Mouse (Mus musculus) embryonic facial prominence, embryonic 12.5 days (tissue): ENCODE measurements around the gene Ccdc91. TPM values are rescaled to one million over a fixed set of nuclear protein-coding genes. Genes with fewer than 3 reads are reported as not detected.

Source experiments
- ATAC-seq: fragments of 200-750 bp; cut with Nextera tagmentation; 2 replicates; pipeline ENCODE4 v1.8.0; 2017; ENCODE audit not compliant: insufficient number of reproducible peaks, insufficient read depth, low FRiP score, low TSS enrichment
- H3K27ac ChIP-seq: fragments of 300-500 bp; sonication (generic); 2 replicates; pipeline ENCODE4 v1.5.1; 2016; ENCODE audit warnings: mild to moderate bottlenecking
- H3K27me3 ChIP-seq: fragments of 300-500 bp; sonication (generic); 2 replicates; pipeline ENCODE4 v1.6.1; 2016; ENCODE audit warnings: mild to moderate bottlenecking, moderate library complexity
- H3K36me3 ChIP-seq: fragments of 300-500 bp; sonication (generic); 2 replicates; pipeline ENCODE4 v1.6.1; 2016; ENCODE audit warnings: mild to moderate bottlenecking
- H3K4me1 ChIP-seq: fragments of 300-500 bp; sonication (generic); 2 replicates; pipeline ENCODE4 v1.6.1; 2016
- H3K4me2 ChIP-seq: fragments of 300-500 bp; sonication (generic); replicated peaks from 2 replicates; pipeline ENCODE4 v1.6.1; 2016; ENCODE audit warnings: mild to moderate bottlenecking, moderate library complexity
- H3K4me3 ChIP-seq: fragments of 300-500 bp; sonication (generic); 2 replicates; pipeline ENCODE4 v1.5.1; 2016; ENCODE audit warnings: mild to moderate bottlenecking
- H3K9ac ChIP-seq: fragments of 300-500 bp; sonication (generic); 2 replicates; pipeline ENCODE4 v1.6.1; 2016; ENCODE audit warnings: mild to moderate bottlenecking, moderate library complexity
- H3K9me3 ChIP-seq: fragments of 300-500 bp; sonication (generic); 2 replicates; pipeline ENCODE4 v1.6.1; 2016; ENCODE audit warnings: mild to moderate bottlenecking, moderate library complexity
- WGBS: fragments of 180-500 bp; shearing (Covaris S2); methylation state at CpG from one replicate; pipeline ENCODE4 v1.1.7; 2016; 5-methylcytosine and 5-hydroxymethylcytosine counted together
- polyA plus RNA-seq: library from polyadenylated mRNA; unstranded; fragments of >200 nt; fragmentation: Nextera tagmentation; extraction: Ambion mirVana; gene quantifications from 2 replicates; pipeline ENCODE4 v1.2.1, GENCODE M21; 2016

The Ccdc91 gene
- polyA plus RNA-seq, 1 experiment from 2014 or later, result 28.6 TPM

DNA sequence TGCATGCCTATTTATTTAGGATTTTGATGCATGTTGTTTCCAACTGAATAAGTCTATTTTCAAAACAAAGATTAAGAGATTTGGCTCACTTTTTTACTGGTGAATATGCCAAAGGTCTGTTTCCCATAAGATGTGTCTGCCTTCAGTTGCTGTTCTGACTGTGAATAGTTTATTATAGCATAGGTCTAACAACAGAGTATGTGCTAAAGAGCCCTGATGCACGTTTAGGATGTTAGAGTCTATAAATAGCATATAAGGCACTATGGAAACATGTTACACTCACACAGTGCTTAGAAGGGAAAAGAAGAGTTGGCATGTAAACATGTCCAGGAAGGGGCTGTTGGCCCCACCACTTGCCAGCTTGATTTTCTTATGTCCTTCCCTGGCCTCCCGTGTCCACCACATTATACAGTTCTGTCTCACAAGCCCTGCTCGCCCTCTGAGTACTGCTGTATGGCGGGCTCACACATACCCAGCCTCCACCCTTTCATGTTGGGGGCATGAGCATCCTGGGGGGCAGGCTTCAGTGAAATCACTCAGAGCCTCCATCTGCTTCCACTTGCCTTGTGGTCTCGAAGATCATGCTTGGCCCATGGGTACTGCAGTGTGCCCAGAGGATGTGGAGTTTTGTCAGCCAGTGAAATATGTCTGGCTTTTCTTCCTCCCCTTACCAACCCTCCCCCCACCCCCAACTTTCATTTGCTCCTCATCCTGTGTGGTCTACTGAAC lies 99.0 kb downstream of the Ccdc91 start:
- ATAC-seq, result no peak
- Histone ChIP-seq H3K36me3 (no peaks in the 10 kb centered on the region), H3K27me3 (no peaks in the 10 kb centered on the region), H3K4me2 (no peak overlapping the region), H3K27ac (peak overlapping the region; percentile 37; the same call in 1 of the 2 replicates), H3K4me1 (peaks cover 12% of the 10 kb centered on the region), H3K9me3 (no peaks in the 10 kb centered on the region), H3K9ac (no peak overlapping the region), H3K4me3 (no peak overlapping the region)
- 42% methylated on average over 5 of the region's 5 CpGs for WGBS

- Histone ChIP-seq H3K4me3 (no peak overlapping the region), H3K27me3 (no peaks in the 10 kb centered on the region), H3K27ac (peak overlapping the region; percentile 17; the same call in 1 of the 2 replicates), H3K9me3 (no peaks in the 10 kb centered on the region), H3K4me1 (peaks cover 12% of the 10 kb centered on the region), H3K36me3 (no peaks in the 10 kb centered on the region), H3K9ac (no peak overlapping the region), H3K4me2 (no peak overlapping the region)
- 55% methylated on average over 11 of the region's 11 CpGs for WGBS
- no peak for ATAC-seq
These were observed 99.7 kb downstream of the Ccdc91 start for GRCm38 (mm10) chr6:147575183-147575784.

DNA sequence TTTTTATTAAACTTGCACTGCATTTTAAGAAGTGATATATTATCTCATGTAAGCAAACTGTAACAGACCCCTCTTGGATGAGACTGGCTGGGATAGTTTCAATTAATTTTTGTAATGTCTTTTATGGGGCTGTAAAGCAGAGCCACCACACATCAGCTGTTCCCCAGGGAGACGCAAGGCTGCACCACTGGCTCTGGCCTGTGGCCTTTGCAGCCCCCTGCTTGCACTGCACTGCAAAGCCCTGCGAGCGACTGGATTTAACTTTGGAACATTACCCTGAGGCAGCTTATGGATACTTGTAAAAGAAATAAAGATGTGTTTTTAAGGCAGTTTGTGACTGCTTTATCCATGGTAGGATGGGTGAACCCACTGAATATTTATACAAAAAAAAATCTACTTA lies 112.0 kb downstream of the Ccdc91 start:
- Histone ChIP-seq H3K4me1 (peaks cover 12% of the 10 kb centered on the region; the same call in 1 of the 2 replicates), H3K36me3 (no peaks in the 10 kb centered on the region), H3K4me2 (no peak overlapping the region), H3K4me3 (no peak overlapping the region), H3K27ac (no peak overlapping the region), H3K9ac (no peak overlapping the region), H3K9me3 (no peaks in the 10 kb centered on the region), H3K27me3 (no peaks in the 10 kb centered on the region)
- 48% methylated on average over 3 of the region's 3 CpGs for WGBS
- ATAC-seq, result no peak

DNA sequence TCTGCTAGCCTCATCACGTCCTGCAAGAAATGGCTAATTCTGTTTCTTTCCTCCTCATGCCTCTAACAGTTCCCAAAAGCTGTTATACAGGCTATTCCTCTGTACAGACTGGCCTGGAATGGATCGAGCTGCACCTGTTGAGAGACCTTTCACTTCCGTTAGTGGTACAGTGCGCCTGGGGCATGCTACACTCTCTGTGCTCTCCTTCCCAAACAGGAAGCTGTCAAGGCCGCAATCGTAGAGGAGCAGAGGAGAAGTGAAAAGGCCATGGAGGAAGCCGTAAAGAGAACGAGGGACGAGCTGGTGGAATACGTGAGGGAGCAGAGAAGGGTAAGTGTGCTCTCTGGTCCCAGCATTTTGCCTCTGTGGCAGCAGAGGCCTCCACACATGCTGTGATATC lies 131.0 kb downstream of the Ccdc91 start:
- WGBS, result 72% methylated on average over 10 of the region's 10 CpGs
- Histone ChIP-seq H3K9ac (no peak overlapping the region), H3K36me3 (no peaks in the 10 kb centered on the region), H3K9me3 (no peaks in the 10 kb centered on the region), H3K27ac (no peak overlapping the region), H3K4me2 (no peak overlapping the region), H3K27me3 (no peaks in the 10 kb centered on the region), H3K4me1 (no peaks in the 10 kb centered on the region), H3K4me3 (no peak overlapping the region)
- ATAC-seq, result no peak

DNA sequence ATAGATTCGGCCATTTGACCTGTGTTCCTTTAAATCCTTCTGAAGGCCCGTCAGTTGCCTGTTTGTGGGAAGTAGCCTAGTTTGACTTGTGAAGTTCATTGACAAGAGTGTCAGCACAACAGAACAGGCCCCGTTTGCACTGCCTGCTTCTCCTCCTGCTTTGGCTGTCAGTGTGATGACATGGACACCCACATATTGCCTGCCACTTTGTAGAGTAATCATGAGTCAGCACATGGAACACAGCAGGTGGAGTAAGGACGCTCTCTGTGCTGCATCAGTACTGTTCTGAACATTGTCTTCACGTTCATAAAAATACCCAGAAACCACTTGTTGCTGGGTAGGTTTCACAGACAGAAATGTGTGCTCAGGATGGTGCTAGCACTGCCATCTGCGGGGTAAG lies 132.0 kb downstream of the Ccdc91 start:
- Histone ChIP-seq H3K27me3 (no peaks in the 10 kb centered on the region), H3K36me3 (no peaks in the 10 kb centered on the region), H3K4me2 (no peak overlapping the region), H3K4me1 (no peaks in the 10 kb centered on the region), H3K4me3 (no peak overlapping the region), H3K9me3 (no peaks in the 10 kb centered on the region), H3K9ac (no peak overlapping the region), H3K27ac (no peak overlapping the region)
- no peak for ATAC-seq
- 63% methylated on average over 6 of the region's 6 CpGs for WGBS

DNA sequence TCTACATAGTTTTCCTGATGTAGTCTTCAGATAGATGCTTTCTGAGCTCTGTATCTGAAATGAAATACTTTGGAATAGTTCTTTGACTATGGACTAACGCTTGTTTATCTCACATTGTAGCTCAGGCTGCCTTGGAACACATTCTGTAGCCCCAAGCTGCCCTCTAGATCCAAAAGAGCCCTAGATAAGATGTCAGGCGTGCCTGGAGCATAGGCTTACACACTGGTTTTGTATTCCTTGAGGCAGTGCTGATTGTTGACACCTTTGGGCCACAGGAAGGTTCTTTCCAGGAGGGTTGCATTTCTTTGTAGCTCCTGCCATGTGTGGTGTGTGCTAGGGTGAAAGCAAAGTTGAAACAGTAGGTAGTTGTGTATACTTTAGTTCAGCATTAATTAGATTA lies 139.7 kb downstream of the Ccdc91 start:
- 63% methylated on average over 2 of the region's 2 CpGs for WGBS
- ATAC-seq, result no peak
- Histone ChIP-seq H3K36me3 (no peaks in the 10 kb centered on the region), H3K4me2 (no peak overlapping the region), H3K4me1 (no peaks in the 10 kb centered on the region), H3K9ac (no peak overlapping the region), H3K9me3 (no peaks in the 10 kb centered on the region), H3K4me3 (no peak overlapping the region), H3K27me3 (no peaks in the 10 kb centered on the region), H3K27ac (no peak overlapping the region)

DNA sequence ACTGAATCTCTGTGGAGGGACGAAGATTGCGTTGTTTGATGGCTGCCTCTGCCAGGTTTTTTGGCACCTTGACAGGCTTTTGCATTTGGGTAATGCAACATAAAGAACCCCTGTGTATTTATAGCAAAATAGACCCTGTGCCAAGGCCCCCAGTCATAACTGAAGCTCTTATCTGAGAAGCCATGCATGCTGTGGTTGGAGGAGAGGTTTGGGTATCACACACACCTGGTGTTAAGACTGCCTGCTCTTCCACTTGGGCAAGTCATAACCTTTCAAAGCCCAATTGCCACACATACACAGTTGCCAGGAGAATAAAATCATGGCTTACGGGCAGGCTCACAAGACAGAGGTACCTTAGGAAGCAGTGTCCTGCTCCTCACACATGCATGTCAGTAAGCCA lies 147.5 kb downstream of the Ccdc91 start:
- 84% methylated on average over 3 of the region's 3 CpGs for WGBS
- no peaks in the 10 kb centered on the region for H3K9me3 ChIP-seq
- ATAC-seq, result no peak

DNA sequence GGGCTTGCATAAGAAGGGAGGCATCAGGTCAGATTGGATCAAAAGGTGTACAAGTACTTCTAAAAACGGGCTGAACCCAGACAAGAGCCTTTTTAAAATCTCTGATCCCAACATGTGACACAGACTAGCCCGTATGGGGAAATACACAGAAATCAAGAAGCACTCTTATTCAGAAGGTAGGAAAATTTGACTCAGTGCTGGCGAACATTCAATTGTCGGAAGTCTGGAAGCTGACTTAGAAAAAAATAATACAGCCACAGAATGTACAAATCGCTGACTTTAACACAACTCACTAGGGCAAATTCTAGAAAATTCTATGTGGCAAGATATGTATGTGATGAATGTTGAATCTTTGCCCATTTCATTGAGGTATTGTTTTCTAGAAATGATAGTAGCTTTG lies 160.8 kb downstream of the Ccdc91 start:
- 83% methylated on average over 5 of the region's 5 CpGs for WGBS
- Histone ChIP-seq H3K4me1 (peaks cover 6% of the 10 kb centered on the region; the same call in 1 of the 2 replicates), H3K36me3 (no peaks in the 10 kb centered on the region), H3K4me3 (no peak overlapping the region), H3K27ac (no peak overlapping the region), H3K27me3 (no peaks in the 10 kb centered on the region), H3K9me3 (no peaks in the 10 kb centered on the region), H3K9ac (no peak overlapping the region), H3K4me2 (no peak overlapping the region)
- ATAC-seq, result no peak

More for the DNA sequence above, 147.5 kb downstream of the Ccdc91 start:
- no peak overlapping the region for H3K4me2 ChIP-seq
- H3K36me3 ChIP-seq, result no peaks in the 10 kb centered on the region
- H3K9ac ChIP-seq, result no peak overlapping the region
- H3K4me3 ChIP-seq, result no peak overlapping the region
- peaks cover 4% of the 10 kb centered on the region for H3K4me1 ChIP-seq
- H3K27ac ChIP-seq, result no peak overlapping the region
- no peaks in the 10 kb centered on the region for H3K27me3 ChIP-seq

DNA sequence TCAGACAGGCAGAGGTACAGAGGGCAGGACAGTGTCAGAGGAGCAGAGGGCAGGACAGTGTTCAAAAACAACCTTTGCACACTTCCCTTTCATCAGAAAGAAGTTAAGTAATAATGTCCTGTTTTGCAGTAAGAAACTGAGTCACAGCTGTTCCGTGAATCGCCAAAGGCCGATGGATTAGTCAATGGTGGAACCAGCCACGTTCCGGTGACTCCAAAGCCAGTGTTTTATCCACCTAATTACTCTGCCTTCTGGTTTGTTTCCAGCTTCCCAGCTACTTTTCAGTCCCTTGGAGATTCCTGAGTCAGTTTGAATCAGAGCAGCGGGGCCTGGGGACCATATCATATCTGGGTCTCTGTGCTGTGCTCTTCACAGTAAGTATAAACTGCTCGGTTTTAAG lies 168.2 kb downstream of the Ccdc91 start:
- Histone ChIP-seq H3K36me3 (no peaks in the 10 kb centered on the region), H3K4me3 (no peak overlapping the region), H3K27ac (no peak overlapping the region), H3K4me1 (peaks cover 12% of the 10 kb centered on the region), H3K27me3 (no peaks in the 10 kb centered on the region), H3K9me3 (no peaks in the 10 kb centered on the region), H3K4me2 (no peak overlapping the region), H3K9ac (no peak overlapping the region)
- 75% methylated on average over 7 of the region's 7 CpGs for WGBS
- no peak for ATAC-seq

DNA sequence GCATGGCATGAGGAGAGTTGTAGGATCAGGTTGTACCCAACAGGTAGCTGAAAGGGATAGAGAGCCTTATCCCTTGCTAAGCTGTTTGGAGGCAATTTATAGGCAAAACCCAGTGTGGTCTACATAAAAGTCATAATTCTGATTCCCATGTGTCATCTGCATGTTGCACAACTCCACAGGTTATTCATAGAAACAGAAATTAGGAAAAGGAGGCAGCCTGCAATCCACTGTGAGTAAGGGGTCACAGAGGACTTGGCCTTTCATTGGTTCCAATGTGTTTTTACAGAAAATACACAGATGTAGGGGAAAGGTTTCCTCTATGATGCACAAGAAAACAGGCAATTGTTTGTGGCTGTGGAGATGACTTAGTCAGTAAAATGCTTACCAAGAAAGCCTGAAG lies 168.8 kb downstream of the Ccdc91 start:
- Histone ChIP-seq H3K27ac (no peak overlapping the region), H3K4me2 (no peak overlapping the region), H3K9me3 (no peaks in the 10 kb centered on the region), H3K4me3 (no peak overlapping the region), H3K36me3 (no peaks in the 10 kb centered on the region), H3K9ac (no peak overlapping the region), H3K27me3 (no peaks in the 10 kb centered on the region), H3K4me1 (peaks cover 12% of the 10 kb centered on the region)
- no peak for ATAC-seq

- no peaks in the 10 kb centered on the region for H3K36me3 ChIP-seq
- 36% methylated on average over 11 of the region's 11 CpGs for WGBS
- 0 out of 2 replicates have a peak, but pooled peaks have one; percentile 57 for ATAC-seq
These were observed 170.9 kb downstream of the Ccdc91 start for GRCm38 (mm10) chr6:147646401-147646968.

DNA sequence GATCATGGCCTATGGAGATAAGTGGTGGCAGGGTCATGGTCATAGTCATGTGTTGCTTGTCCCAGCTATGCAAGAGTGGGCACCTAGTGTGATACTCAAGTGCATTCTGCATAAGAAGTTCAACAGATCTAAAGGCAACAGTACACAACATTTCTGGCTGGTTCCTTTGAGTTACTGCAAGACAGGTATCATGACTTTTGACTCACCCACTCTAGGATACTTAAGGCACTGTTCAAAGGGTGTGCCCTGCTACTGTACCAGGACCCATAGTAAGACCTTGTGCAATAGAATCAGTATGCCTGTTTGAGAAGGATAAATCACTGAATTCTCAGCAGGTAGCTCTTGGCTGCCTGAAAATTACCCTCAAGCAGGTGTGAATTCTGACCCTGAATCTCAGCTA lies 182.4 kb downstream of the Ccdc91 start:
- H3K27ac ChIP-seq, result no peak overlapping the region
- no peak overlapping the region for H3K4me3 ChIP-seq
- H3K4me2 ChIP-seq, result no peak overlapping the region
- no peak overlapping the region for H3K9ac ChIP-seq
- H3K27me3 ChIP-seq, result no peaks in the 10 kb centered on the region
- H3K9me3 ChIP-seq, result no peaks in the 10 kb centered on the region
- no peak for ATAC-seq
- H3K36me3 ChIP-seq, result no peaks in the 10 kb centered on the region
- no peaks in the 10 kb centered on the region for H3K4me1 ChIP-seq

More at GRCm38 (mm10) chr6:147646401-147646968, 170.9 kb downstream of the Ccdc91 start:
- Histone ChIP-seq H3K4me3 (no peak overlapping the region), H3K27ac (peak overlapping the region; percentile 65; the same call in 1 of the 2 replicates), H3K9me3 (no peaks in the 10 kb centered on the region), H3K9ac (no peak overlapping the region), H3K27me3 (no peaks in the 10 kb centered on the region), H3K4me2 (no peak overlapping the region), H3K4me1 (peaks cover 12% of the 10 kb centered on the region)
